Mouse (Mus musculus) forebrain, embryonic 16.5 days (tissue): ENCODE measurements at regions not wholly inside any gene's neighbourhood (a gene's known extent, or its start where the extent isn't known, plus 50 kb on each side); places are given as distances from the start of the nearest gene placed in this dataset.
"Not testable (repeated sequence)": the region's sequence is repeated elsewhere in the genome, so short reads cannot be mapped to it uniquely, and the experiment has no call there.

Experiments
- ATAC-seq: fragments of 200-750 bp; cut with Nextera tagmentation; 2 replicates; pipeline ENCODE4 v1.8.0; 2017; ENCODE audit warnings: mild to moderate bottlenecking, moderate library complexity
- H3K27ac ChIP-seq: fragments of 300-500 bp; sonication (generic); 2 replicates; pipeline ENCODE4 v1.5.1; 2014; ENCODE audit warnings: low read length, control low read depth
- H3K27me3 ChIP-seq: fragments of 300-500 bp; sonication (generic); replicated peaks from 2 replicates; pipeline ENCODE4 v1.6.1; 2014; ENCODE audit warnings: low read length; ENCODE audit not compliant: control insufficient read depth, insufficient read depth
- H3K36me3 ChIP-seq: fragments of 300-500 bp; sonication (generic); 2 replicates; pipeline ENCODE4 v1.6.1; 2014; ENCODE audit not compliant: control insufficient read depth, insufficient read depth
- H3K4me1 ChIP-seq: fragments of 300-500 bp; sonication (generic); replicated peaks from 2 replicates; pipeline ENCODE4 v1.6.1; 2014; ENCODE audit warnings: low read length; ENCODE audit not compliant: control insufficient read depth, insufficient read depth
- H3K4me2 ChIP-seq: fragments of 300-500 bp; sonication (generic); 2 replicates; pipeline ENCODE4 v1.6.1; 2014; ENCODE audit warnings: mild to moderate bottlenecking, low read length, control low read depth
- H3K4me3 ChIP-seq: fragments of 300-500 bp; sonication (generic); replicated peaks from 2 replicates; pipeline ENCODE4 v1.5.1; 2014; ENCODE audit warnings: mild to moderate bottlenecking, low read length, control low read depth
- H3K9ac ChIP-seq: fragments of 300-500 bp; sonication (generic); replicated peaks from 2 replicates; pipeline ENCODE4 v1.6.1; 2014; ENCODE audit warnings: low read depth, low read length, control low read depth
- H3K9me3 ChIP-seq: fragments of 300-500 bp; sonication (generic); 2 replicates; pipeline ENCODE4 v1.6.1; 2016; ENCODE audit warnings: low read length; ENCODE audit not compliant: control insufficient read depth
- WGBS: fragments of 180-500 bp; shearing (Covaris S2); extraction: QIAGEN DNeasy Blood & Tissue Kit; methylation state at CpG from one replicate; pipeline ENCODE4 v1.1.7; 2014; 5-methylcytosine and 5-hydroxymethylcytosine counted together

- Histone ChIP-seq H3K36me3 (no peaks in the 10 kb centered on the region), H3K27ac (no peak overlapping the region), H3K4me3 (no peak overlapping the region), H3K4me1 (peaks cover 9% of the 10 kb centered on the region), H3K9ac (no peak overlapping the region), H3K9me3 (no peaks in the 10 kb centered on the region; the same call in 1 of the 2 replicates), H3K27me3 (no peaks in the 10 kb centered on the region), H3K4me2 (no peak overlapping the region)
- WGBS, result 6% methylated on average over 1 of the region's 1 CpGs
- peak; percentile 87 for ATAC-seq
Observed at GRCm38 (mm10) chr13:82620749-82621148, 837.9 kb downstream of the Cetn3 start.

- H3K9ac ChIP-seq, H3K4me3 ChIP-seq, ATAC-seq, H3K4me2 ChIP-seq, H3K9me3 ChIP-seq, H3K36me3 ChIP-seq, H3K27ac ChIP-seq, H3K27me3 ChIP-seq, H3K4me1 ChIP-seq: not testable (repeated sequence)
Observed at GRCm38 (mm10) chr13:82628727-82629126, 845.9 kb downstream of the Cetn3 start.
